ENCODE assay signal across 18 mouse cellular contexts in genomic region chr7:36257102-36257501, GRCm38 (mm10).
A peak's percentile ranks its signal among the peaks of the same experiment; 100 is the strongest.
DNase-seq lines count a peak whose midpoint lies in the region; ATAC-seq lines count a peak whose summit lies in the region.
"Had no signal": no experiment of that assay in that cellular context is flagged by ENCODE, and none has a peak within 500 bp of the region (broad histone marks: within the 10 kb centered on the region; RNA-seq: fewer than 3 reads in every experiment).

No protein-coding gene starts in this region.

- no peak for DNase-seq in frontal cortex, postnatal 10 days (ENCODE audit: low spot score in 2 of 2)
- peak; percentile 6 for DNase-seq in lung, postnatal 10 days
- no peak for DNase-seq in lung, postnatal 25 days (ENCODE audit: low spot score)
- DNase-seq in NIH3T3 (ENCODE audit: low read depth) = peak; percentile 5
- peak; percentile 9 to 81 for DNase-seq in left cerebral cortex, adult 8-10 months (ENCODE audit: low spot score in 2 of 2)
- DNase-seq in cerebellum, postnatal 4 days (ENCODE audit: low spot score in 2 of 2) = no peak
- DNase-seq: adrenal gland, postnatal 14 days; cerebellum, adult 18-20 months; cerebellum, postnatal 25 days; forebrain, postnatal 0 days; heart, postnatal 14 days; kidney, adult 8-10 months; kidney, postnatal 14 days; liver had no signal

- ATAC-seq in frontal cortex, adult (ENCODE audit: low TSS enrichment) = peak; percentile 73
- ATAC-seq in inflammation-experienced regulatory T-cells, adult 6 months = no peak
- ATAC-seq: activated CD4-positive, CD25-positive, alpha-beta regulatory T cell, adult 4 months; forebrain, postnatal 0 days; Patski had no signal

Comparison
In these comparisons a context has a peak if more than half of its experiments do, and no peak if none do; other contexts are left out.
1. DNase-seq: peak in lung, postnatal 10 days (single experiment), NIH3T3 (single experiment) and left cerebral cortex, adult 8-10 months (2 of 2); none in frontal cortex, postnatal 10 days (0 of 2), lung, postnatal 25 days (single experiment) and cerebellum, postnatal 4 days (0 of 2).